Mouse (Mus musculus) frontal cortex, adult (tissue): ENCODE results near the gene Uba1y.
"Not testable (repeated sequence)": the region's sequence is repeated elsewhere in the genome, so short reads cannot be mapped to it uniquely, and the experiment has no call there.

Experiments
- ATAC-seq: cut with Nextera tagmentation; 2 replicates; pipeline ENCODE4 v1.9.2; 2017; ENCODE audit warnings: mild to moderate bottlenecking, moderate library complexity, mixed read lengths; ENCODE audit not compliant: low TSS enrichment

The Uba1y gene

GRCm38 (mm10) chrY:818396-818795 lies at the start of gene Uba1y:
Gene Uba1y (plus strand): TSS chrY:818649.
- ATAC-seq, result no peak

GRCm38 (mm10) chrY:797309-797708 lies 21.1 kb upstream of the Uba1y start, which contains the start of gene Zfy1:
Gene Zfy1 (minus strand): TSS chrY:797409.
- ATAC-seq, result not testable (repeated sequence)

GRCm38 (mm10) chrY:808991-809661 lies 9.3 kb upstream of the Uba1y start:
- ATAC-seq, result 0 out of 2 replicates have a peak, but pooled peaks have one; percentile 38

GRCm38 (mm10) chrY:872404-872803 lies 54.0 kb downstream of the Uba1y start:
- no peak for ATAC-seq

- ATAC-seq, result no peak
Observed at GRCm38 (mm10) chrY:872855-873549, 54.6 kb downstream of the Uba1y start.
